Mouse (Mus musculus) lung, postnatal 0 days (tissue): ENCODE results near the gene Stat6.

ENCODE experiments used
- CTCF ChIP-seq: IDR thresholded peaks from 2 replicates; pipeline ENCODE4 v1.5.1; 2016; ENCODE audit warnings: antibody characterized with exemption, mild to moderate bottlenecking
- EP300 ChIP-seq: IDR thresholded peaks from 2 replicates; pipeline ENCODE4 v1.6.1; 2016; ENCODE audit warnings: antibody characterized with exemption, mild to moderate bottlenecking, control low read depth

DNA sequence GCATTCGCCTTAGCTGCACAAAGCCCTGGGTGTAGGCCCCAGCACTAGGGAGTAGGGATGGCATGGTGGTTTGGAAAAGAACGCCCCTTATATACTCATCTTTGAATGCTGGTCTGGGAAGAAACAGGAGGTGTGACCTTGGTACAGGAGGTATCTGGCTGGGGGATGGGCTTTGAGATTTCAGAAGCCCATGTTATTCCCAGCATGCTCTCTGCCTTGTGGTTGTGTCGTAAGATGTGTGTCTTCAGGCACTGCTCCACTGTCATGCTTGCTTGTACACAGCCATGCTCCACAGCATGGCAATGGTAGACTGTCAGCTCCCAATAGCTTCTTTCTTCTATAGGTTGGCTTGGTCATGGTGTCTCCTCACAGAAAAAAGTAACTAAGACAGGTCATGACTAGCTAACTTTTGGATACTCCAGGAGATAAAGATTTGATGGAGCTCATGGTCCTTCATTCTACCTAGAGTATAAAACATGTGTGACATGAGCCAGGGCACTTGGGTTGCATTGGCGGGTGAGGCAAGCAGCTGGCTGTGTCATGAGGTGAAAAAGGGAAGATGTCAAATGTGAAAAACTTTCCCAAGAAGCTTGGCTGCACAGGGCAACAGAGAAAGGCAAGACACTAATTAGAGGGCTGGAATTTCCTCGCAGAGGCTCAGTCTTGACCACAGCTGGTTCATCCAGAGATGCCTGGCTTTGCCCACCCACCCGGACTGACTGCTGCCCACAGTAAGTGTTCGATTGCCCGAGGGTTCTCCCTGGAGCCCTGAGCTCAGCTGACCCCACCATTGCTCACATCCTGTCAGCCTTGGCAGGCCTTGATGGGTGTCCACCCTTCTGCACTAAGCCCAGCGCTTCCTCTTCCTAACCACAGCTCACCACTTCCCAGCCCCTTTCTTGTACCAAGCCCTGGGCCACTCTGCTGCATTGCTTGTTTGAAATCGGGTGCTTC lies 11.2 kb upstream of the Stat6 start:
- TF ChIP-seq CTCF (no peak), EP300 (no peak)
